Mouse (Mus musculus) neural tube, embryonic 14.5 days (tissue): ENCODE data around the gene Tatdn3. TPM values are rescaled to one million over a fixed set of nuclear protein-coding genes. Genes with fewer than 3 reads are reported as not detected.

Experiments
- ATAC-seq: fragments of 200-750 bp; cut with Nextera tagmentation; 2 replicates; pipeline ENCODE4 v1.8.0; 2017; ENCODE audit warnings: low read depth, mild to moderate bottlenecking, moderate TSS enrichment, moderate library complexity
- H3K27ac ChIP-seq: fragments of 300-500 bp; sonication (generic); 2 replicates; pipeline ENCODE4 v1.5.1; 2014; ENCODE audit warnings: low read depth, mild to moderate bottlenecking, control low read depth, low read length, moderate library complexity, mixed read lengths
- H3K27me3 ChIP-seq: fragments of 300-500 bp; sonication (generic); 2 replicates; pipeline ENCODE4 v1.6.1; 2014; ENCODE audit warnings: low read length; ENCODE audit not compliant: control insufficient read depth, insufficient read depth
- H3K36me3 ChIP-seq: fragments of 300-500 bp; sonication (generic); 2 replicates; pipeline ENCODE4 v1.6.1; 2014; ENCODE audit warnings: low read length, mixed read lengths; ENCODE audit not compliant: control insufficient read depth, insufficient read depth
- H3K4me1 ChIP-seq: fragments of 300-500 bp; sonication (generic); 2 replicates; pipeline ENCODE4 v1.6.1; 2014; ENCODE audit warnings: low read length; ENCODE audit not compliant: control insufficient read depth, insufficient read depth
- H3K4me2 ChIP-seq: fragments of 300-500 bp; sonication (generic); 2 replicates; pipeline ENCODE4 v1.6.1; 2014; ENCODE audit warnings: mild to moderate bottlenecking, low read depth, low read length, control low read depth
- H3K4me3 ChIP-seq: fragments of 300-500 bp; sonication (generic); 2 replicates; pipeline ENCODE4 v1.5.1; 2014; ENCODE audit warnings: low read depth, low read length, control low read depth, mixed read lengths
- H3K9ac ChIP-seq: fragments of 300-500 bp; sonication (generic); replicated peaks from 2 replicates; pipeline ENCODE4 v1.6.1; 2014; ENCODE audit warnings: low read depth, mild to moderate bottlenecking, control low read depth, low read length, mixed read lengths
- H3K9me3 ChIP-seq: fragments of 300-500 bp; sonication (generic); 2 replicates; pipeline ENCODE4 v1.6.1; 2016; ENCODE audit warnings: low read length; ENCODE audit not compliant: control insufficient read depth
- WGBS: fragments of 180-500 bp; shearing (Covaris S2); extraction: QIAGEN DNeasy Blood & Tissue Kit; methylation state at CpG from one replicate; pipeline ENCODE4 v1.1.7; 2014; 5-methylcytosine and 5-hydroxymethylcytosine counted together
- polyA plus RNA-seq: library from polyadenylated mRNA; unstranded; fragments of >200 nt; fragmentation: Nextera tagmentation; extraction: Ambion mirVana; gene quantifications from 2 replicates; pipeline ENCODE4 v1.2.1, GENCODE M21; 2014

Gene Tatdn3
- polyA plus RNA-seq, 1 experiment from 2014 or later: 19.9 TPM

GRCm38 (mm10) chr1:191019803-191020202, 42.9 kb downstream of the Tatdn3 start:
- Histone ChIP-seq H3K27ac (no peak overlapping the region), H3K4me2 (no peak overlapping the region), H3K27me3 (no peaks in the 10 kb centered on the region), H3K4me1 (peaks cover 4% of the 10 kb centered on the region; the same call in 1 of the 2 replicates), H3K9ac (no peak overlapping the region), H3K4me3 (no peak overlapping the region), H3K9me3 (no peaks in the 10 kb centered on the region), H3K36me3 (no peaks in the 10 kb centered on the region)
- 96% methylated on average over 5 of the region's 5 CpGs for WGBS
- ATAC-seq: no peak

DNA sequence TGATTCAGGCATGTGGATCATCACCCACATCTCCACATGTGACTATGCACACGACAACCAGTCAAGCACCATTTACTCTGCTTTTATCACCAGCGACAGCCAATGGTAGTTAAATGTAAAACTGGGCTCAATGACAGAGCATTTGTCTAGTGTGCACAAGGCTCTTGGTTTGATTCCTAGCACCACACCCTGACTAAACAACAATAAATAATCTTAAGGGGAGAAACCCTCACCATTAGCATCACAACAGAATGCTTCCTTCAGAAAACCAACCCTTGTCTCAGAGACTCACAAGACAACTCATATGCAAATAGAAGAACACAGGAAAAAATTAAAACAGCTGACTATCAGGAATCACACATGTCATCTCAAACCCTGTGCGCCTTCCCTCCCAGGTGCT, 48.5 kb downstream of the Tatdn3 start:
- Histone ChIP-seq H3K9me3 (no peaks in the 10 kb centered on the region), H3K36me3 (peaks cover 18% of the 10 kb centered on the region), H3K4me1 (no peaks in the 10 kb centered on the region), H3K9ac (no peak overlapping the region), H3K27me3 (no peaks in the 10 kb centered on the region), H3K4me2 (no peak overlapping the region), H3K4me3 (no peak overlapping the region), H3K27ac (no peak overlapping the region)
- ATAC-seq: no peak
- WGBS: 89% methylated on average over 3 of the region's 3 CpGs

DNA sequence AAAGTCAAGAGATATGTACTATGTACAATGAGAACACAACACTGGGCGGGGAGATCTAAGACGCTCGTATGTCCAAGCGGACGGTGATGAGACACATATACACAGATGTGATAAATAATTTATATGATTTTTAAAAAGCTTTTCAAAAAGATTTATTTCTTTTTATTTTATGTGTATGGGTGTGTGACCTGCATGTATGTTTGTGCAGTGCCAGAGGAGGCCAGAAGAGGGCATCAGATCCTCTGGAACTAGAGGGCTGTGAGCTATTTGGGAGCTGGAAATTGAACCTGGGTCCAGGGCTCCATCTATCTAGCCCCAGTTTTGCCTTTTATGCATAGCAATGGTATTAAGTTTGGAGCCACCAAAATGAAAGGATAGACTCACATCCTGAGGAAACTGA, 54.0 kb downstream of the Tatdn3 start:
- Histone ChIP-seq H3K36me3 (peaks cover 46% of the 10 kb centered on the region), H3K27me3 (no peaks in the 10 kb centered on the region), H3K9me3 (no peaks in the 10 kb centered on the region), H3K27ac (no peak overlapping the region), H3K4me2 (no peak overlapping the region), H3K9ac (no peak overlapping the region), H3K4me1 (no peaks in the 10 kb centered on the region), H3K4me3 (no peak overlapping the region)
- WGBS: 98% methylated on average over 5 of the region's 5 CpGs
- ATAC-seq: no peak

GRCm38 (mm10) chr1:191002201-191002600, 60.5 kb downstream of the Tatdn3 start:
- Histone ChIP-seq H3K4me3 (no peak overlapping the region), H3K4me2 (no peak overlapping the region), H3K4me1 (no peaks in the 10 kb centered on the region), H3K27me3 (no peaks in the 10 kb centered on the region), H3K9ac (no peak overlapping the region), H3K27ac (no peak overlapping the region), H3K36me3 (peaks cover 12% of the 10 kb centered on the region; the same call in 1 of the 2 replicates), H3K9me3 (peaks cover 3% of the 10 kb centered on the region; the same call in 1 of the 2 replicates)
- 61% methylated on average over 6 of the region's 6 CpGs for WGBS
- ATAC-seq: no peak

- WGBS: 74% methylated on average over 3 of the region's 3 CpGs
- Histone ChIP-seq H3K27ac (no peak overlapping the region), H3K4me1 (no peaks in the 10 kb centered on the region), H3K4me3 (no peak overlapping the region), H3K27me3 (no peaks in the 10 kb centered on the region), H3K36me3 (peaks cover 9% of the 10 kb centered on the region; the same call in 1 of the 2 replicates), H3K4me2 (no peak overlapping the region), H3K9ac (no peak overlapping the region), H3K9me3 (peaks cover 3% of the 10 kb centered on the region; the same call in 1 of the 2 replicates)
- ATAC-seq: no peak
Measured at GRCm38 (mm10) chr1:191000686-191001085, 62.0 kb downstream of the Tatdn3 start.

DNA sequence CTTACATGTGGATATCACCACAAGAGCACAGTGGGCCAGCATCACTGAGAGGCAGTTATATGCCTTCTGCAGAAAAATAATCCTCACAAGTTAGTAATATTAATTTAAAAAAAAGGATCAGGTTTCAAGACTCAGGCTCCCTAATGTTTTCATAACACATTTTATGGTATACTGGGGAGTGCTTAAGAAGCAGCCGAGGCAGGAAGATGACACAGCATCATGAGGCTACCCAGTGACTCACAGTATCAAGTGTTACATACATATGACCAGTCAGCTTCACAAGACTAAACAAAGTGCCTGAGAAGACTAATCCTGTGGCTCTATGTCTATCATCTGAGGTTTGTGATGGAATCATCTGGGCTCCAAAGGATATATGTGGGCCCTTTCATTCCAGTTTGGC, 64.7 kb downstream of the Tatdn3 start:
- peaks cover 3% of the 10 kb centered on the region; the same call in 1 of the 2 replicates for H3K9me3 ChIP-seq
- no peaks in the 10 kb centered on the region for H3K4me1 ChIP-seq
- no peaks in the 10 kb centered on the region for H3K27me3 ChIP-seq
- H3K36me3 ChIP-seq: no peaks in the 10 kb centered on the region
- no peak overlapping the region for H3K27ac ChIP-seq
- no peak overlapping the region for H3K4me3 ChIP-seq
- H3K4me2 ChIP-seq: no peak overlapping the region
- no peak for ATAC-seq
- WGBS: 79% methylated on average over 1 of the region's 1 CpGs
- no peak overlapping the region for H3K9ac ChIP-seq

GRCm38 (mm10) chr1:190996346-190996877, 66.3 kb downstream of the Tatdn3 start:
- no peak overlapping the region for H3K27ac ChIP-seq
- no peaks in the 10 kb centered on the region for H3K36me3 ChIP-seq
- no peaks in the 10 kb centered on the region for H3K4me1 ChIP-seq
- ATAC-seq: no peak
- no peaks in the 10 kb centered on the region for H3K27me3 ChIP-seq
- H3K4me2 ChIP-seq: no peak overlapping the region
- 68% methylated on average over 6 of the region's 6 CpGs for WGBS
- H3K9ac ChIP-seq: no peak overlapping the region
- no peak overlapping the region for H3K4me3 ChIP-seq
- H3K9me3 ChIP-seq: peaks cover 3% of the 10 kb centered on the region; the same call in 1 of the 2 replicates

Other genes starting within 250 kb of the Tatdn3 start
- 27.6 and 36.9 TPM in 2 replicates for gene Rps6kc1, start 151.2 kb downstream of the Tatdn3 start, polyA plus RNA-seq
- gene Angel2, start 137.8 kb downstream of the Tatdn3 start, polyA plus RNA-seq: 47.9 and 53.3 TPM in 2 replicates
- 118 and 125 TPM in 2 replicates for gene Vash2, start 83.6 kb downstream of the Tatdn3 start, polyA plus RNA-seq
- gene Flvcr1, start 36.8 kb downstream of the Tatdn3 start, polyA plus RNA-seq: 12.1 and 12.3 TPM in 2 replicates
- not detected in 2 replicates for gene Spata45, start 26.3 kb downstream of the Tatdn3 start, polyA plus RNA-seq
- 2.8 and 3.7 TPM in 2 replicates for gene Nsl1, start 80 bp upstream of the Tatdn3 start, polyA plus RNA-seq
- gene Batf3, start 34.9 kb upstream of the Tatdn3 start, polyA plus RNA-seq: 2.1 and 2.2 TPM in 2 replicates
- gene Fam71a, start 101.9 kb upstream of the Tatdn3 start, polyA plus RNA-seq: not detected in 2 replicates
- 0.66 and 1.7 TPM in 2 replicates for gene Atf3, start 155.1 kb upstream of the Tatdn3 start, polyA plus RNA-seq